Mouse (Mus musculus) liver, adult 2 months (tissue): Measurements from ENCODE around the gene Gna13.

ENCODE experiments used
- CTCF ChIP-seq: fragments of 200-500 bp; IDR thresholded peaks from 2 replicates; pipeline ENCODE4 v1.5.1; 2011; ENCODE audit warnings: low read depth, low read length, control low read depth
- POLR2A ChIP-seq: fragments of 200-500 bp; IDR thresholded peaks from 2 replicates; pipeline ENCODE4 v1.6.1; 2011; ENCODE audit warnings: low read length, control low read depth; ENCODE audit not compliant: insufficient read depth; ENCODE audit errors: extremely low read depth

GRCm38 (mm10) chr11:109343558-109343957, 19.1 kb upstream of the Gna13 start:
- TF ChIP-seq CTCF (no peak), POLR2A (no peak)
